Mouse (Mus musculus) myocyte (in vitro differentiated cells): ENCODE data around the gene Wdr18. TPM values are rescaled to one million over a fixed set of nuclear protein-coding genes. Genes with fewer than 3 reads are reported as not detected.

Experiments
- H3K27me3 ChIP-seq: one replicate; pipeline ENCODE4 v1.6.1; 2011; ENCODE audit not compliant: control insufficient read depth, insufficient read depth, insufficient read length
- H3K36me3 ChIP-seq: one replicate; pipeline ENCODE4 v1.6.1; 2011; ENCODE audit not compliant: control insufficient read depth, insufficient read depth
- H3K4me2 ChIP-seq: one replicate; pipeline ENCODE4 v1.6.1; 2011; ENCODE audit warnings: low read depth, control low read depth
- H3K4me3 ChIP-seq: one replicate; pipeline ENCODE4 v1.5.1; 2011; ENCODE audit warnings: mild to moderate bottlenecking, control low read depth, moderate library complexity
- H3K79me2 ChIP-seq: one replicate; pipeline ENCODE4 v1.6.1; 2011; ENCODE audit not compliant: control insufficient read depth, insufficient read depth
- H3ac ChIP-seq: one replicate; pipeline ENCODE4 v1.6.1; 2011; ENCODE audit not compliant: control insufficient read depth, insufficient read length
- CEBPB ChIP-seq: IDR thresholded peaks from 2 replicates; pipeline ENCODE4 v1.6.1; 2011; ENCODE audit warnings: mild to moderate bottlenecking, moderate library complexity; ENCODE audit not compliant: poor library complexity, insufficient read depth, severe bottlenecking
- E2F4 ChIP-seq: IDR thresholded peaks from one replicate; pipeline ENCODE4 v1.6.1; 2011; ENCODE audit warnings: mild to moderate bottlenecking, control low read depth, moderate library complexity; ENCODE audit not compliant: insufficient read depth
- MAX ChIP-seq: IDR thresholded peaks from one replicate; pipeline ENCODE4 v1.6.1; 2011; ENCODE audit warnings: low read depth, mild to moderate bottlenecking, control low read depth
- MYOD1 ChIP-seq, 3 experiments: IDR thresholded peaks; one replicate each; pipeline ENCODE4 v1.6.1; 2011; ENCODE audit warnings: control low read depth in 2 of 3, low read depth in 2 of 3, mild to moderate bottlenecking in 2 of 3, moderate library complexity in 1 of 3; ENCODE audit not compliant: insufficient read length in 2 of 3, control insufficient read depth in 1 of 3
- MYOG ChIP-seq, 3 experiments: IDR thresholded peaks; one replicate each; pipeline ENCODE4 v1.6.1; 2011; ENCODE audit warnings: control low read depth in 2 of 3, low read depth in 2 of 3, mild to moderate bottlenecking in 2 of 3; ENCODE audit not compliant: insufficient read length in 2 of 3, control insufficient read depth in 1 of 3, insufficient read depth in 1 of 3
- POLR2A ChIP-seq: IDR thresholded peaks from one replicate; pipeline ENCODE4 v1.6.1; 2011; ENCODE audit warnings: low read depth, mild to moderate bottlenecking, control low read depth, moderate library complexity; ENCODE audit not compliant: insufficient read length
- POLR2AphosphoS2 ChIP-seq: IDR thresholded peaks from one replicate; pipeline ENCODE4 v1.6.1; 2011; ENCODE audit warnings: low read depth, control low read depth; ENCODE audit not compliant: insufficient read length
- REST ChIP-seq: IDR thresholded peaks from one replicate; pipeline ENCODE4 v1.6.1; 2011; ENCODE audit warnings: mild to moderate bottlenecking, control low read depth, moderate library complexity; ENCODE audit not compliant: insufficient read depth, insufficient read length
- SRF ChIP-seq: IDR thresholded peaks from one replicate; pipeline ENCODE4 v1.6.1; 2011; ENCODE audit warnings: low read depth; ENCODE audit not compliant: control insufficient read depth, insufficient read length
- TCF12 ChIP-seq: IDR thresholded peaks from one replicate; pipeline ENCODE4 v1.6.1; 2011; ENCODE audit warnings: mild to moderate bottlenecking, control low read depth; ENCODE audit not compliant: poor library complexity, insufficient read depth, severe bottlenecking
- TCF3 ChIP-seq: IDR thresholded peaks from one replicate; pipeline ENCODE4 v1.6.1; 2011; ENCODE audit warnings: low read depth, control low read depth; ENCODE audit not compliant: insufficient read length
- USF1 ChIP-seq: IDR thresholded peaks from one replicate; pipeline ENCODE4 v1.6.1; 2011; ENCODE audit warnings: low read depth, mild to moderate bottlenecking, control low read depth, moderate library complexity
- polyA plus RNA-seq: library from polyadenylated mRNA; unstranded; fragments of >200 nt; fragmentation: generic; extraction: Trizol; gene quantifications from one replicate; pipeline ENCODE4 v1.2.1, GENCODE M21; 2012; ENCODE audit warnings: missing spikeins

Wdr18 gene
- polyA plus RNA-seq, 1 experiment, result 35.1 TPM

DNA sequence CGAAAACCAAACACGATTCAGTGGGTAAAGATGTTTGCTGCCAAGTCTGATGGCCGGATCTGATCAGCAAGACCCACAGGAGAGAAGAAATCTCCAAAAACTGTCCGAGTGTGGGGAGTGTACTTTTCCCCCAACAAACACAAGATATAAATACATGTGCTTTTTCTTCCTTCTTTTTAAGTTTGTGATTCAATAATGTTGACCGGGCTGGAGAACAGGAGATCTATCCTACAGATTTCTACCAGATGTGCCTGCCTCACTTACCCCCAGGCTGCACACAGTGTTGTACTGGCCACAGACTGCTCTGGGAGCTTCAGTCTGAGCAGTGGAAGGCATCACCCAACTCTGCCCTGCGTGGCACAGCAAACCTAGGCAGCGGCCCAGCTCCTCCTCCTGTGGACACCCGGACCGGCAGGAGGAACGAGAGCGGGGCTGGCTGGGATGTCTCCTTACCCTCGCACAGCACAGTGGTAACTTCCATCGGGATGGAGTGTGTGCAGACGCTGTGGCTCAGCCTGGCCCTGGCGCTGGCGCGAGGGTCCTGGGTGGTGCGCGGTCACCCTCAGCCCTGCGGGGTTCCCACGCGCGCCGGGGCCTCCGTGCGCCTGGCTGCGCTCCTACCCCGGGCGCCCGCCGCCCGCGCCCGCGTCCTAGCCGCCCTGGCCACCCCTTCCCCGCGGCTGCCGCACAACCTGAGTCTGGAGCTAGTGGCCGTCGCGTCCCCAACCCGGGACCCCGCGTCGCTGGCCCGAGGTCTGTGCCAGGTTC lies 10.6 kb downstream of the Wdr18 start, which contains the start of gene Grin3b:
Gene Grin3b, plus strand, starts transcription at position 301 of the 768 bp plus-strand sequence.
- Histone ChIP-seq H3K36me3 (peaks cover 4% of the 10 kb centered on the region), H3K4me2 (no peak within 1 kb of the TSS), H3K4me3 (no peak within 1 kb of the TSS), H3K27me3 (peaks cover 8% of the 10 kb centered on the region), H3ac (no peak within 1 kb of the TSS), H3K79me2 (no peaks in the 10 kb centered on the region)
- TF ChIP-seq POLR2A (no peak), POLR2AphosphoS2 (peak; percentile 64), MYOD1 (IDR thresholded peaks at IDR 0.05; ENCODE audit: control insufficient read depth in 1 of 3, insufficient read length in 2 of 3, low read depth in 2 of 3) (no peak)

- no peak overlapping the region for H3ac ChIP-seq
- peaks cover 4% of the 10 kb centered on the region for H3K36me3 ChIP-seq
- no peaks in the 10 kb centered on the region for H3K79me2 ChIP-seq
- TF ChIP-seq CEBPB (no peak), MYOG (IDR thresholded peaks at IDR 0.05; ENCODE audit: control insufficient read depth in 1 of 3, insufficient read depth in 1 of 3, insufficient read length in 2 of 3, low read depth in 2 of 3) (no peak), SRF (no peak), USF1 (no peak), REST (no peak), E2F4 (no peak), MYOD1 (IDR thresholded peaks at IDR 0.05; ENCODE audit: control insufficient read depth in 1 of 3, insufficient read length in 2 of 3, low read depth in 2 of 3) (no peak), TCF12 (no peak), TCF3 (no peak), POLR2A (no peak), MAX (no peak), POLR2AphosphoS2 (no peak)
- H3K27me3 ChIP-seq, result peaks cover 8% of the 10 kb centered on the region
- no peak overlapping the region for H3K4me3 ChIP-seq
- H3K4me2 ChIP-seq, result no peak overlapping the region
These were observed 11.2 kb downstream of the Wdr18 start for GRCm38 (mm10) chr10:79971183-79971497.

DNA sequence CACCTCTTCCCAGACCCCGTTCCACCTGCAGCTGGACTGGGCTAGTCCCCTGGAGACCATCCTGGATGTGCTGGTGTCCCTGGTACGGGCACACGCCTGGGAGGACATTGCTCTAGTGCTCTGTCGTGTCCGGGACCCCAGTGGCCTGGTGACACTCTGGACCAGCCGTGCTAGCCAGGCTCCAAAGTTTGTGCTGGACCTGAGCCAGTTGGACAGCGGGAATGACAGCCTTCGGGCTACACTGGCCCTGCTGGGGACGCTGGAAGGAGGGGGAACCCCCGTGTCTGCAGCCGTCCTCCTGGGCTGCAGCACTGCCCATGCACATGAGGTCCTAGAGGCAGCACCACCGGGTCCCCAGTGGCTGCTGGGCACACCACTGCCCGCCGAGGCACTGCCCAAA lies 12.9 kb downstream of the Wdr18 start:
- no peak for TF ChIP-seq MYOD1 (IDR thresholded peaks at IDR 0.05; ENCODE audit: control insufficient read depth in 1 of 3, insufficient read length in 2 of 3, low read depth in 2 of 3)
- Histone ChIP-seq H3ac (no peak overlapping the region), H3K36me3 (no peaks in the 10 kb centered on the region), H3K4me2 (no peak overlapping the region), H3K4me3 (no peak overlapping the region), H3K79me2 (no peaks in the 10 kb centered on the region), H3K27me3 (peaks cover 8% of the 10 kb centered on the region)

DNA sequence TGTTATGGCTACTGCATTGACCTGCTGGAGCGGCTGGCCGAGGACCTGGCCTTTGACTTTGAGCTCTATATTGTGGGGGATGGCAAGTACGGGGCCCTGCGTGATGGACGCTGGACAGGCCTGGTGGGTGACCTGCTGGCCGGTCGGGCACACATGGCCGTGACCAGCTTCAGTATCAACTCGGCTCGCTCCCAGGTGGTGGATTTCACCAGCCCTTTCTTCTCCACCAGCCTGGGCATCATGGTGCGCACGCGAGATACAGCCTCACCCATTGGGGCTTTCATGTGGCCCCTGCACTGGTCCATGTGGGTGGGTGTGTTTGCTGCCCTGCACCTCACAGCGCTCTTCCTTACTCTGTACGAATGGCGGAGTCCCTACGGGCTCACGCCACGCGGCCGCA lies 14.1 kb downstream of the Wdr18 start:
- Histone ChIP-seq H3K79me2 (no peaks in the 10 kb centered on the region), H3ac (no peak overlapping the region), H3K36me3 (no peaks in the 10 kb centered on the region), H3K27me3 (peaks cover 8% of the 10 kb centered on the region), H3K4me3 (no peak overlapping the region), H3K4me2 (no peak overlapping the region)
- TF ChIP-seq TCF3 (no peak), POLR2AphosphoS2 (peak; percentile 55)

DNA sequence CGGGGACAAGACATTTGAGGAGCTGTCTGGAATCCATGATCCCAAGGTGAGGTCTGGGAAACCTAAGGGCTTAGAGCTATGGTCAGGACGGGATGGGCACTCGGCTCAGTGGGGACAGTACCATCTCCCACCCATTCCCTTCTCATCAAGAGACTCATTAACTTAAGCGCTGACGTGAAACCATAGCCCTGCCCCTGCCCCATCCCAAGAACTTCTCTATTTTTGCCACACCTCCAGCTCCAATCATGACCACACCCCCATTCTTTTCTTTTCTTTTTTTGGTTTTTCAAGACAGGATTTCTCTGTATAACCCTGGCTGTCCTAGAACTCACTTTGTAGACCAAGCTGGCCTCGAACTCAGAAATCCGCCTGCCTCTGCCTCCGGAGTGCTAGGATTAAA lies 14.7 kb downstream of the Wdr18 start:
- Histone ChIP-seq H3K4me2 (no peak overlapping the region), H3K79me2 (no peaks in the 10 kb centered on the region), H3K36me3 (no peaks in the 10 kb centered on the region), H3K27me3 (peaks cover 8% of the 10 kb centered on the region), H3ac (no peak overlapping the region), H3K4me3 (no peak overlapping the region)
- TF ChIP-seq POLR2A (no peak), TCF3 (no peak), MYOG (IDR thresholded peaks at IDR 0.05; ENCODE audit: control insufficient read depth in 1 of 3, insufficient read depth in 1 of 3, insufficient read length in 2 of 3, low read depth in 2 of 3) (no peak), USF1 (no peak), SRF (no peak), REST (no peak), POLR2AphosphoS2 (no peak), MAX (no peak), E2F4 (no peak), TCF12 (no peak), CEBPB (no peak), MYOD1 (IDR thresholded peaks at IDR 0.05; ENCODE audit: control insufficient read depth in 1 of 3, insufficient read length in 2 of 3, low read depth in 2 of 3) (no peak)
